15 mouse cellular contexts compared by ENCODE assay signal in the genomic region with DNA sequence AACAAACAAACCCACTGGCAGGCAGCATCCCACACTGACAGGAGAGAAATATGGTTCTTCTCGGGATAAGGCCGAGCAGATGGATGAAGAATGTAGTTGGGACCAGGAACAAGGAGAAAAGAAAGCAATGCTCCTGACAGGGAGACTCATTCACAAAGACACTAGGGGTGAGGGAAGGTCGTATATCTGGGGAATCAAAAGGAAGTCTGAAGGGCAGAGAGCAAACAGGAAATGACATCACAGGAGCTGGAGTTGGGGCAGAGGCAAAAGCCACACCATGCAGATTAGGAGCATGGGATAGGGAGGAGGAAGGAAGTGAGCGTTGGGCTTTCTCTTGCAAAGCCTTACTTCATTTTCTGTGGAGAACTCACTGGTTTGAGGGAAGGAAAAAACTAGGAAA.
DNase-seq lines count a peak whose midpoint lies in the region; ATAC-seq and TF ChIP-seq lines count a peak whose summit lies in the region.
"Had no signal": no experiment of that assay in that cellular context is flagged by ENCODE, and none has a peak within 500 bp of the region (broad histone marks: within the 10 kb centered on the region; RNA-seq: fewer than 3 reads in every experiment).

No protein-coding gene starts in this region.

- peak overlapping the region; percentile 47; the same call in 1 of the 2 replicates for H3K27ac ChIP-seq in intestine, embryonic 14.5 days (ENCODE audit: low read depth)
- no peak overlapping the region for H3K27ac ChIP-seq in intestine, postnatal 0 days (ENCODE audit: low read depth, low read length)
- 0 out of 2 replicates have a peak overlapping the region, but pooled peaks have one; percentile 16 for H3K27ac ChIP-seq in brown adipose tissue, adult 24 weeks (replicated peaks; ENCODE audit: low read depth, low read length)
- H3K27ac ChIP-seq: hindbrain, embryonic 15.5 days; layer of hippocampus, adult 2 months had no signal

- H3K4me2 ChIP-seq in intestine, embryonic 14.5 days (ENCODE audit: low read length), result no peak overlapping the region
- no peak overlapping the region for H3K4me2 ChIP-seq in intestine, postnatal 0 days (replicated peaks; ENCODE audit: low read depth)
- H3K4me2 ChIP-seq: hindbrain, embryonic 15.5 days had no signal

- no peak for TF ChIP-seq CTCF in intestine, postnatal 0 days (IDR thresholded peaks at IDR 0.05; ENCODE audit: low read depth)

- no peaks in the 10 kb centered on the region for H3K27me3 ChIP-seq in intestine, embryonic 14.5 days (replicated peaks; ENCODE audit: control insufficient read depth, insufficient read depth, low read length)
- no peaks in the 10 kb centered on the region for H3K27me3 ChIP-seq in intestine, postnatal 0 days (replicated peaks; ENCODE audit: control insufficient read depth, insufficient read depth, low read length)
- H3K27me3 ChIP-seq: hindbrain, embryonic 15.5 days; megakaryocyte, embryonic 14.5 days had no signal

- no peak overlapping the region for H3K4me3 ChIP-seq in intestine, embryonic 14.5 days (ENCODE audit: low read depth, low read length)
- no peak overlapping the region for H3K4me3 ChIP-seq in intestine, postnatal 0 days (ENCODE audit: low read depth, low read length)
- H3K4me3 ChIP-seq in brown adipose tissue, adult 24 weeks (ENCODE audit: insufficient read depth, low read depth, low read length), result no peak overlapping the region
- H3K4me3 ChIP-seq: hindbrain, embryonic 15.5 days; layer of hippocampus, adult 2 months; megakaryocyte, embryonic 14.5 days had no signal

- no peak for ATAC-seq in intestine, embryonic 14.5 days (replicated peaks; ENCODE audit: low FRiP score, low TSS enrichment, low read depth)
- ATAC-seq in intestine, postnatal 0 days, result no peak
- peak; percentile 74 for ATAC-seq in megakaryocyte progenitor cell, adult 5-6 weeks (replicated peaks; ENCODE audit: poor library complexity)
- no peak for ATAC-seq in monocyte, adult 5-6 weeks (replicated peaks; ENCODE audit: insufficient number of reproducible peaks, low FRiP score, low TSS enrichment, poor library complexity, severe bottlenecking)
- ATAC-seq: forebrain, embryonic 16.5 days had no signal

- no peak overlapping the region for H3K9ac ChIP-seq in intestine, embryonic 14.5 days (ENCODE audit: low read length)
- H3K9ac ChIP-seq in intestine, postnatal 0 days (ENCODE audit: low read depth, low read length), result no peak overlapping the region
- H3K9ac ChIP-seq: hindbrain, embryonic 15.5 days had no signal

- peaks cover 5% of the 10 kb centered on the region; the same call in 1 of the 2 replicates for H3K4me1 ChIP-seq in intestine, embryonic 14.5 days (replicated peaks; ENCODE audit: control insufficient read depth, insufficient read depth, low read length)
- no peaks in the 10 kb centered on the region for H3K4me1 ChIP-seq in intestine, postnatal 0 days (replicated peaks; ENCODE audit: control insufficient read depth, insufficient read depth, low read length)
- H3K4me1 ChIP-seq in brown adipose tissue, adult 24 weeks (ENCODE audit: control insufficient read depth, insufficient read depth, insufficient read length, low read length), result no peaks in the 10 kb centered on the region
- H3K4me1 ChIP-seq: hindbrain, embryonic 15.5 days had no signal

- H3K36me3 ChIP-seq in intestine, embryonic 14.5 days (ENCODE audit: control insufficient read depth, insufficient read depth, low read length), result no peaks in the 10 kb centered on the region
- H3K36me3 ChIP-seq in intestine, postnatal 0 days (ENCODE audit: control insufficient read depth, insufficient read depth), result no peaks in the 10 kb centered on the region
- H3K36me3 ChIP-seq: hindbrain, embryonic 15.5 days had no signal

- H3K9me3 ChIP-seq in intestine, embryonic 14.5 days (ENCODE audit: control insufficient read depth, low read length), result 0 out of 2 replicates have a peak, but pooled peaks cover 3% of the 10 kb centered on the region
- no peaks in the 10 kb centered on the region for H3K9me3 ChIP-seq in intestine, postnatal 0 days (ENCODE audit: control insufficient read depth)
- H3K9me3 ChIP-seq: hindbrain, embryonic 15.5 days had no signal

- no peak for DNase-seq in intestine, embryonic 14.5 days (ENCODE audit: low spot score)
- peak; percentile 37 for DNase-seq in kidney, adult 9 months
- no peak for DNase-seq in layer of hippocampus, postnatal 25 days (ENCODE audit: extremely low spot score in 1 of 2, low spot score in 1 of 2)
- DNase-seq: cerebellum, postnatal 36 days; gastrocnemius, postnatal 10 days; lung, adult 18-20 months; thymus, adult 2 months had no signal

- 48% methylated on average over 4 of the region's 4 CpGs for WGBS in intestine, embryonic 14.5 days
- WGBS in intestine, postnatal 0 days, result 61% methylated on average over 4 of the region's 4 CpGs
